Mouse (Mus musculus) liver, embryonic 11.5 days (tissue): ENCODE data around the gene Rec8. TPM values are rescaled to one million over a fixed set of nuclear protein-coding genes. Genes with fewer than 3 reads are reported as not detected.

ENCODE experiments used
- ATAC-seq: fragments of 200-750 bp; cut with Nextera tagmentation; replicated peaks from 2 replicates; pipeline ENCODE4 v1.8.0; 2017; ENCODE audit warnings: moderate number of reproducible peaks, mild to moderate bottlenecking, moderate TSS enrichment, moderate library complexity; ENCODE audit not compliant: low FRiP score
- DNase-seq: peaks from one replicate; pipeline ENCODE4 v3.0.0-alpha.2; 2017; ENCODE audit warnings: low spot score
- H3K27ac ChIP-seq: fragments of 300-500 bp; sonication (generic); 2 replicates; pipeline ENCODE4 v1.5.1; 2014; ENCODE audit warnings: mild to moderate bottlenecking, low read depth, low read length, control low read depth
- H3K27me3 ChIP-seq: fragments of 300-500 bp; sonication (generic); replicated peaks from 2 replicates; pipeline ENCODE4 v1.6.1; 2014; ENCODE audit warnings: low read length, mixed read lengths; ENCODE audit not compliant: control insufficient read depth, insufficient read depth
- H3K36me3 ChIP-seq: fragments of 300-500 bp; sonication (generic); 2 replicates; pipeline ENCODE4 v1.6.1; 2014; ENCODE audit warnings: mild to moderate bottlenecking, low read length, moderate library complexity, mixed read lengths; ENCODE audit not compliant: control insufficient read depth, insufficient read depth
- H3K4me1 ChIP-seq: fragments of 300-500 bp; sonication (generic); replicated peaks from 2 replicates; pipeline ENCODE4 v1.6.1; 2014; ENCODE audit warnings: low read length, mixed read lengths; ENCODE audit not compliant: control insufficient read depth, insufficient read depth
- H3K4me2 ChIP-seq: fragments of 300-500 bp; sonication (generic); 2 replicates; pipeline ENCODE4 v1.6.1; 2014; ENCODE audit warnings: mild to moderate bottlenecking, control low read depth, moderate library complexity
- H3K4me3 ChIP-seq: fragments of 300-500 bp; sonication (generic); 2 replicates; pipeline ENCODE4 v1.5.1; 2014; ENCODE audit warnings: low read depth, low read length, control low read depth
- H3K9ac ChIP-seq: fragments of 300-500 bp; sonication (generic); 2 replicates; pipeline ENCODE4 v1.6.1; 2014; ENCODE audit warnings: low read depth, low read length, control low read depth
- H3K9me3 ChIP-seq: fragments of 300-500 bp; sonication (generic); 2 replicates; pipeline ENCODE4 v1.6.1; 2016; ENCODE audit warnings: low read length, inconsistent platforms, mixed read lengths; ENCODE audit not compliant: control insufficient read depth
- WGBS: fragments of 180-500 bp; shearing (Covaris S2); extraction: QIAGEN DNeasy Blood & Tissue Kit; methylation state at CpG from one replicate; pipeline ENCODE4 v1.1.7; 2014; 5-methylcytosine and 5-hydroxymethylcytosine counted together
- polyA plus RNA-seq: library from polyadenylated mRNA; unstranded; fragments of >200 nt; fragmentation: Nextera tagmentation; extraction: Ambion mirVana; gene quantifications from 2 replicates; pipeline ENCODE4 v1.2.1, GENCODE M21; 2014

Rec8 gene
- polyA plus RNA-seq, 1 experiment from 2014 or later: 5.2 TPM

GRCm38 (mm10) chr14:55589771-55590448 is 27.9 kb upstream of the Rec8 start:
- H3K4me1 ChIP-seq: peaks cover 39% of the 10 kb centered on the region

GRCm38 (mm10) chr14:55590748-55591330 is 27.0 kb upstream of the Rec8 start, which contains the start of gene Psme2:
Gene Psme2, minus strand, starts transcription at chr14:55591113.
- Histone ChIP-seq H3K9me3 (no peaks in the 10 kb centered on the region), H3K27me3 (no peaks in the 10 kb centered on the region), H3K4me1 (peaks cover 34% of the 10 kb centered on the region), H3K9ac (peak within 1 kb of the TSS; percentile 97), H3K27ac (peak within 1 kb of the TSS; percentile 78), H3K36me3 (peaks cover 11% of the 10 kb centered on the region), H3K4me3 (peak within 1 kb of the TSS; percentile 99), H3K4me2 (peak within 1 kb of the TSS; percentile 97)
- DNase-seq (peak; percentile 86), ATAC-seq (peak; percentile 89)
- WGBS: under 1% methylated on average over 22 of the region's 22 CpGs

More at GRCm38 (mm10) chr14:55589771-55590448, 27.9 kb upstream of the Rec8 start:
- no peak for DNase-seq
- Histone ChIP-seq H3K36me3 (peaks cover 2% of the 10 kb centered on the region; the same call in 1 of the 2 replicates), H3K9ac (peak overlapping the region; percentile 97), H3K9me3 (no peaks in the 10 kb centered on the region), H3K27ac (peak overlapping the region; percentile 78), H3K4me3 (peak overlapping the region; percentile 99), H3K4me2 (peak overlapping the region; percentile 97), H3K27me3 (no peaks in the 10 kb centered on the region)
- ATAC-seq: no peak
- 82% methylated on average over 11 of the region's 11 CpGs for WGBS

GRCm38 (mm10) chr14:55591331-55591891 is 26.4 kb upstream of the Rec8 start, which contains the start of gene Rnf31:
Gene Rnf31, plus strand, starts transcription at chr14:55591708.
- peak; percentile 91 for DNase-seq
- Histone ChIP-seq H3K4me2 (peak within 1 kb of the TSS; percentile 97), H3K9ac (peak within 1 kb of the TSS; percentile 97), H3K4me3 (peak within 1 kb of the TSS; percentile 99), H3K4me1 (peaks cover 29% of the 10 kb centered on the region), H3K9me3 (no peaks in the 10 kb centered on the region), H3K27me3 (no peaks in the 10 kb centered on the region), H3K36me3 (peaks cover 17% of the 10 kb centered on the region), H3K27ac (peak within 1 kb of the TSS; percentile 78)
- under 1% methylated on average over 33 of the region's 33 CpGs for WGBS
- ATAC-seq: peak; percentile 90

- H3K27ac ChIP-seq: peak overlapping the region; percentile 78
- ATAC-seq (no peak), DNase-seq (no peak)
- no peaks in the 10 kb centered on the region for H3K27me3 ChIP-seq
- 3% methylated on average over 16 of the region's 16 CpGs for WGBS
- peak overlapping the region; percentile 99 for H3K4me3 ChIP-seq
- peak overlapping the region; percentile 97 for H3K9ac ChIP-seq
- H3K36me3 ChIP-seq: peaks cover 25% of the 10 kb centered on the region
- peaks cover 23% of the 10 kb centered on the region for H3K4me1 ChIP-seq
- H3K4me2 ChIP-seq: peak overlapping the region; percentile 97
- no peaks in the 10 kb centered on the region for H3K9me3 ChIP-seq
Observed at GRCm38 (mm10) chr14:55592226-55592625, 25.6 kb upstream of the Rec8 start.

- Histone ChIP-seq H3K4me3 (no peak overlapping the region), H3K27ac (no peak overlapping the region), H3K4me1 (peaks cover 16% of the 10 kb centered on the region), H3K9me3 (no peaks in the 10 kb centered on the region), H3K9ac (no peak overlapping the region), H3K27me3 (no peaks in the 10 kb centered on the region), H3K4me2 (no peak overlapping the region), H3K36me3 (peaks cover 39% of the 10 kb centered on the region)
- ATAC-seq: no peak
- 88% methylated on average over 13 of the region's 13 CpGs for WGBS
- no peak for DNase-seq
Observed at GRCm38 (mm10) chr14:55596036-55596690, 21.7 kb upstream of the Rec8 start.

GRCm38 (mm10) chr14:55598521-55599390 is 19.1 kb upstream of the Rec8 start:
- no peaks in the 10 kb centered on the region for H3K9me3 ChIP-seq
- H3K36me3 ChIP-seq: peaks cover 52% of the 10 kb centered on the region
- DNase-seq (no peak), ATAC-seq (no peak)
- H3K9ac ChIP-seq: no peak overlapping the region
- 92% methylated on average over 21 of the region's 21 CpGs for WGBS
- H3K4me1 ChIP-seq: peaks cover 6% of the 10 kb centered on the region
- H3K27me3 ChIP-seq: no peaks in the 10 kb centered on the region
- no peak overlapping the region for H3K27ac ChIP-seq
- no peak overlapping the region for H3K4me3 ChIP-seq
- H3K4me2 ChIP-seq: no peak overlapping the region

- ATAC-seq: no peak
Observed at GRCm38 (mm10) chr14:55603271-55603632, 14.6 kb upstream of the Rec8 start, which contains the start of gene Irf9. Gene Irf9, plus strand, starts transcription at chr14:55603571.

More at GRCm38 (mm10) chr14:55603271-55603632, 14.6 kb upstream of the Rec8 start, which contains the start of gene Irf9:
- H3K4me1 ChIP-seq: peaks cover 19% of the 10 kb centered on the region
- peak within 1 kb of the TSS; percentile 83 for H3K27ac ChIP-seq
- H3K4me3 ChIP-seq: peak within 1 kb of the TSS; percentile 60
- no peaks in the 10 kb centered on the region for H3K27me3 ChIP-seq
- WGBS: 84% methylated on average over 7 of the region's 7 CpGs
- H3K36me3 ChIP-seq: peaks cover 45% of the 10 kb centered on the region
- H3K4me2 ChIP-seq: peak within 1 kb of the TSS; percentile 78
- DNase-seq: no peak
- peak within 1 kb of the TSS; percentile 68 for H3K9ac ChIP-seq
- no peaks in the 10 kb centered on the region for H3K9me3 ChIP-seq
